Comparison of ENCODE assay signal across 10 mouse cellular contexts in the genomic region with DNA sequence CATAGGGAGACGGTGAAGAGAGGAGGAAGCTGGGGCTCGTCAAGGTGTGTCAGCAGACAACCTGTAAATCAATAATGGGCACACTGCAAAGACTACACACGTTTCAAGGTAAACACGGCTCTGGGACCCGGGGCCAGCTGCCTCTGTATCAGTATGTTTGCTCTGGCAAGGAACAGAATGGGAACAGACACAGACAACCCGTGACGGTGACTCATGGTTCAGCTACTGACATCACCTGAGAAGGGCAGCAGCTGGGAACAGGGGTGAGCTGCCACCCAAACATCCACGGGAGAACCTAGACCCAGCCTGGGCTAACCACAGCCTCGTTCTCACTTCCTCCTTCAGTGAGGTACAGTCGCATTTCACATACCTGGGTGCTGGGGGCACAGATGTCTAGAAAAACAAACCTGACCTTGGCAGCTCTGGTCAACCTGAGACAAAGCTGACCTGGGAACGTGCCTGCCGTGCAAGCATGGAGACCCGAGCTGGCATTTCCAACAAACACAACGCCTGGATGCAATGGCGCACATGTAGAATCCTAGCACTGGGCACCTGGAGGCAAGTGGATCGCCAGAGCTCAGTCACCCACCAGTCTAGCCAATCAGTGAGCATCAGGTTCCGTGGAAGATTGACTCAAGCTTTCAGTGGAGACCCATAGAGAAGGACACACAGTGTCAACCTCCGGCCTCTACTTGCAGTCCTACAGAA. TPM values are rescaled to one million over a fixed set of nuclear protein-coding genes. Genes with fewer than 3 reads are reported as not detected.
DNase-seq lines count a peak whose midpoint lies in the region; ATAC-seq and TF ChIP-seq lines count a peak whose summit lies in the region.
"Had no signal": no experiment of that assay in that cellular context is flagged by ENCODE, and none has a peak within 500 bp of the region (broad histone marks: within the 10 kb centered on the region; RNA-seq: fewer than 3 reads in every experiment).

No protein-coding gene starts in this region.

- peak; percentile 25 to 48 for DNase-seq in urinary bladder, adult 18-20 months (ENCODE audit: low spot score in 2 of 2)
- no peak for DNase-seq in urinary bladder, adult 2 months (ENCODE audit: low spot score)
- DNase-seq in kidney, adult 8-10 months = peak; percentile 64 to 72
- no peak for DNase-seq in cerebellum, adult 2 months
- DNase-seq in neural tube, embryonic 10.5 days (ENCODE audit: extremely low spot score, low spot score) = no peak
- no peak for DNase-seq in cerebellum, adult 18-20 months
- DNase-seq: retina, postnatal 1 day had no signal

- H3K27ac ChIP-seq in cerebellum, adult 2 months (ENCODE audit: insufficient read depth, low read length) = no peak overlapping the region
- H3K27ac ChIP-seq: embryonic facial prominence, embryonic 12.5 days had no signal

- peak; percentile 91 for ATAC-seq in neutrophil, adult 5-6 weeks (ENCODE audit: extremely low read depth, insufficient number of reproducible peaks, low FRiP score, poor library complexity, severe bottlenecking)
- no peak for ATAC-seq in frontal cortex, adult (ENCODE audit: low TSS enrichment)

- 87% methylated on average over 18 of the region's 18 CpGs for WGBS in cerebellum, adult 2 months

- no peak for TF ChIP-seq POLR2A in cerebellum, adult 2 months (IDR thresholded peaks at IDR 0.05; ENCODE audit: borderline replicate concordance, insufficient read depth, low read length)

- no peak overlapping the region for H3K4me3 ChIP-seq in cerebellum, adult 2 months (replicated peaks; ENCODE audit: insufficient read depth, low read depth, low read length)
- H3K4me3 ChIP-seq: embryonic facial prominence, embryonic 12.5 days had no signal

- no peaks in the 10 kb centered on the region for H3K4me1 ChIP-seq in cerebellum, adult 2 months (ENCODE audit: control insufficient read depth, insufficient read depth, low read length)
- H3K4me1 ChIP-seq: embryonic facial prominence, embryonic 12.5 days had no signal

- no peaks in the 10 kb centered on the region for H3K27me3 ChIP-seq in cerebellum, adult 2 months (ENCODE audit: control insufficient read depth, insufficient read depth, low read length)
- H3K27me3 ChIP-seq: embryonic facial prominence, embryonic 12.5 days had no signal

- no peak for TF ChIP-seq CTCF in cerebellum, adult 2 months (IDR thresholded peaks at IDR 0.05; ENCODE audit: borderline replicate concordance, insufficient read depth, low read depth, low read length)

RNA-seq across cellular contexts. Expression of a gene that starts 22.0 kb away (rescaled TPM):
- 24.8 and 27.8 TPM in 2 replicates for polyA plus RNA-seq in urinary bladder, adult 2 months (2012; rRNA removed)
- total RNA-seq in neutrophil, adult 5-6 weeks (2017) = 77.1 and 79.0 TPM in 2 replicates
- polyA plus RNA-seq in cerebellum, adult 2 months (2012; rRNA removed) = 17.7 and 18.4 TPM in 2 replicates

RNA-seq across cellular contexts. Expression of a gene that starts 30.2 kb away (rescaled TPM):
- polyA plus RNA-seq in urinary bladder, adult 2 months (2012; rRNA removed) = 15.6 and 16.3 TPM in 2 replicates
- total RNA-seq in neutrophil, adult 5-6 weeks (2017) = 168 and 185 TPM in 2 replicates
- polyA plus RNA-seq in cerebellum, adult 2 months (2012; rRNA removed) = 24.0 and 26.7 TPM in 2 replicates

Comparison
In these comparisons a context has a peak if more than half of its experiments do, and no peak if none do; other contexts are left out.
1. DNase-seq: peak in urinary bladder, adult 18-20 months (2 of 2) and kidney, adult 8-10 months (2 of 2); none in urinary bladder, adult 2 months (single experiment), cerebellum, adult 2 months (0 of 2), neural tube, embryonic 10.5 days (single experiment) and cerebellum, adult 18-20 months (0 of 2).